Mouse (Mus musculus): ENCODE measurements around the gene Trim75.

Trim75 gene

GRCm38 (mm10) chr8:64945606-64946005 lies 42.0 kb downstream of the Trim75 start:
- in situ Hi-C loops (cut with MboI) = loop anchor here (10.0 to 25.0 kb wide), 4 partner anchors 91 to 1917 kb away; partner anchors contain the start of genes Klhl2, Msmo1, Naf1 and Tma16

DNA sequence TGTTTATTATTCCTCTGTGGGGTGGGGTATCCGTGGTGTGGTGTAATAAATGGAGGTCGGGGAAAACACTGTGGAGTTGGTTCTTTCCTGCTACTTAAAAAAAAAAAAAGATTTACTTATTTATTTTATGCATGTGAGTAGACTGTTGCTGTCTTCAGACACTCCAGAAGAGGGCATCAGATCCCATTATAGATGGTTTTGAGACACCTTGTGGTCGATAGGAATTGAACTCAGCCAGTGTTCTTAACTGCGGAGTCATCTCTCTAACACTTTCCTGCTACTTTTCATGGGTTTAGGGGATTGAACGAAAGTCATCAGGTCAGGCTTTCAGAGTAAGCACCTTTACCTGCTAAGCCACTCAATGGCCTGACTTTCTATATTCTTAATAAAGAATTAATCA lies 42.8 kb downstream of the Trim75 start:
- in situ Hi-C loops (cut with MboI) = loop anchor here (10.0 to 25.0 kb wide), 4 partner anchors 90 to 1917 kb away; partner anchors contain the start of genes Klhl2, Msmo1, Naf1 and Tma16

DNA sequence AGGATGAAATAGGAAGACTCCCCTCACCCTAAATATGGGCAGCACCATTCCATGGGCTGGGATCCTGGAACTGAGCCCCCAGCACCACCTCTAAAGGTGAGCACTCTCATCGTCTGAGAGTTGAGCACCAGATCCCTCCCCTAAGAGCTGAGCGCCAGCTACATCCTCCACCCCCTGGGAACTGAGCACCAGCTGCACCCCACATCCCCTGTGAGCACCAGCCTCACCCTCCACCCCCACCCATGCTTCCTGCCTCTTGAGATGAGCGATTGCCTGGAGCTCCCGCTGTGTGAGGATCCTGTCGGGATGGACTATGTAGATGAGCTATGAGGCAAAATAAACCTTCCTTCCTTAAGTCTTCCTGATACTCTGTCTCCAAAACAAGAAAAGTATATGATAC lies 44.7 kb downstream of the Trim75 start:
- in situ Hi-C loops (cut with MboI) = loop anchor here (10.0 to 25.0 kb wide), 4 partner anchors 88 to 1919 kb away; partner anchors contain the start of genes Klhl2, Msmo1, Naf1 and Tma16

- in situ Hi-C loops (cut with MboI) = loop anchor here (10.0 to 25.0 kb wide), 4 partner anchors 87 to 1921 kb away; partner anchors contain the start of genes Klhl2, Msmo1, Naf1 and Tma16
These were observed 46.1 kb downstream of the Trim75 start for GRCm38 (mm10) chr8:64941495-64941894.

DNA sequence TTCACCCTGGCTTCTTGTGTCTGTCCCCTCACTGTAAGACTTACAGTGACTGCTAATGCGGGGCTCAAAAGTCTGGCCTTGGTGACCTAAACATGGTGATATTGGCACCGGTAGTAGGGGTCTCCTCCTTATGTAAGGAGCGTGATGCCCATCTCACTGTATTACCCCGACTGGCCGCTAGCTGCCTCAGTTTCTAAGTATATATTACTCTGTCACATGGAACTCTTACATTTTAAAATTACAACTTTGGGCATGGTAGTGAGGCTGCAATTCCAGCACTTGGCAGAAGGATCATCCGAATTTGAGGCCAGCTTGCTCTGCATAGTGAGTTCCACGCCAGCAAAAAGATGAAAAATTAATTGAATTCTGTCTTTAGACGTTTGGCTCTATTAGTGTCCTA lies 46.6 kb downstream of the Trim75 start:
- in situ Hi-C loops (cut with MboI) = loop anchor here (10.0 to 25.0 kb wide), 4 partner anchors 86 to 1921 kb away; partner anchors contain the start of genes Klhl2, Msmo1, Naf1 and Tma16

DNA sequence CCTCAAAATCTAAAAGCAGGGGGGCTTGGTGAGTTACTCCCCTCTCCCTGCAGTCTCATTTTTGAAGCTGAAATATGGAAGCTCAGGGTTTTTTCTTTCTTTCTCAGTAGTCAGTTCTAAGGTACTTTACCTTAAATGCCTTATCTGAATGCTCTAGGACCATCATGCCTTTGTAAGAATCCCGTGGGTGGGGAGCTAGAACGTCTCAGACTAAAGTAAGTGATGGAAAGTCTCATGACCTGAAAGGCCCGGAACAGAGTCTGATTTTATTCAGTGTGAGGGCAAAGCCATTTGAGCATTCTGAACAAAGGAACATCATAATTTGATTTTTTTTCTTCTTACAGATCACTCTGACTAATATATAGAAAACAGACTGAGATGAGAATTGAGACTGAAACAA lies 52.6 kb downstream of the Trim75 start:
- in situ Hi-C loops (cut with MboI) = loop anchor here (25.0 kb wide), 1 partner anchor 1927 kb away; the partner anchor contains the start of gene Naf1
